Mouse (Mus musculus) neural tube, embryonic 14.5 days (tissue): Measurements from ENCODE around the gene Gm17657. TPM values are rescaled to one million over a fixed set of nuclear protein-coding genes. Genes with fewer than 3 reads are reported as not detected.

ENCODE experiments used
- ATAC-seq: fragments of 200-750 bp; cut with Nextera tagmentation; 2 replicates; pipeline ENCODE4 v1.8.0; 2017; ENCODE audit warnings: low read depth, mild to moderate bottlenecking, moderate TSS enrichment, moderate library complexity
- H3K27ac ChIP-seq: fragments of 300-500 bp; sonication (generic); 2 replicates; pipeline ENCODE4 v1.5.1; 2014; ENCODE audit warnings: low read depth, mild to moderate bottlenecking, control low read depth, low read length, moderate library complexity, mixed read lengths
- H3K27me3 ChIP-seq: fragments of 300-500 bp; sonication (generic); 2 replicates; pipeline ENCODE4 v1.6.1; 2014; ENCODE audit warnings: low read length; ENCODE audit not compliant: control insufficient read depth, insufficient read depth
- H3K36me3 ChIP-seq: fragments of 300-500 bp; sonication (generic); 2 replicates; pipeline ENCODE4 v1.6.1; 2014; ENCODE audit warnings: low read length, mixed read lengths; ENCODE audit not compliant: control insufficient read depth, insufficient read depth
- H3K4me1 ChIP-seq: fragments of 300-500 bp; sonication (generic); 2 replicates; pipeline ENCODE4 v1.6.1; 2014; ENCODE audit warnings: low read length; ENCODE audit not compliant: control insufficient read depth, insufficient read depth
- H3K4me2 ChIP-seq: fragments of 300-500 bp; sonication (generic); 2 replicates; pipeline ENCODE4 v1.6.1; 2014; ENCODE audit warnings: mild to moderate bottlenecking, low read depth, low read length, control low read depth
- H3K4me3 ChIP-seq: fragments of 300-500 bp; sonication (generic); 2 replicates; pipeline ENCODE4 v1.5.1; 2014; ENCODE audit warnings: low read depth, low read length, control low read depth, mixed read lengths
- H3K9ac ChIP-seq: fragments of 300-500 bp; sonication (generic); replicated peaks from 2 replicates; pipeline ENCODE4 v1.6.1; 2014; ENCODE audit warnings: low read depth, mild to moderate bottlenecking, control low read depth, low read length, mixed read lengths
- H3K9me3 ChIP-seq: fragments of 300-500 bp; sonication (generic); 2 replicates; pipeline ENCODE4 v1.6.1; 2016; ENCODE audit warnings: low read length; ENCODE audit not compliant: control insufficient read depth
- WGBS: fragments of 180-500 bp; shearing (Covaris S2); extraction: QIAGEN DNeasy Blood & Tissue Kit; methylation state at CpG from one replicate; pipeline ENCODE4 v1.1.7; 2014; 5-methylcytosine and 5-hydroxymethylcytosine counted together
- polyA plus RNA-seq: library from polyadenylated mRNA; unstranded; fragments of >200 nt; fragmentation: Nextera tagmentation; extraction: Ambion mirVana; gene quantifications from 2 replicates; pipeline ENCODE4 v1.2.1, GENCODE M21; 2014

The Gm17657 gene
- polyA plus RNA-seq, 1 experiment from 2014 or later = not detected

DNA sequence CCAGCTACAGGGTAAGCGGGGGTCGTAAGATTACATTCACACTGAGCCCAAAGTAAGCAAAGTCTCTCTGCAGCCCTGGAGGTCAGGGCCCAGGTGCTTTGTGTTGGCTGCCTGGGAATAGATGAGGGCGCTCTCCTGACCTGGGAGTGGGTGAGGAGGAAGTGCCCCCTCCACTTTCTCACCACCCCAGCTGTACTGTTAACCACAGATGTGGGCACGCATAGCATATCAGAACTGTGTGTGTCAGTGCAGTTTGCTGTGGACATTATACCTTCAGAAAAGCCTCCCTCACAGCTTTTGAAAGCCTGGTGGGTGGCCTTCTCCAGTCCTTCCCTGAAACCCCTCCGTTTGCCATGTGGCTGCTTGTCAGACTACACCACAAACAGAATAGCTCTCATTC, 34.9 kb upstream of the Gm17657 start:
- ATAC-seq = no peak
- no peaks in the 10 kb centered on the region for H3K27me3 ChIP-seq
- no peaks in the 10 kb centered on the region for H3K9me3 ChIP-seq
- WGBS = 86% methylated on average over 5 of the region's 5 CpGs
- H3K9ac ChIP-seq = no peak overlapping the region
- no peak overlapping the region for H3K4me2 ChIP-seq
- H3K36me3 ChIP-seq = peaks cover 18% of the 10 kb centered on the region
- peaks cover 6% of the 10 kb centered on the region for H3K4me1 ChIP-seq
- H3K27ac ChIP-seq = no peak overlapping the region
- H3K4me3 ChIP-seq = no peak overlapping the region

DNA sequence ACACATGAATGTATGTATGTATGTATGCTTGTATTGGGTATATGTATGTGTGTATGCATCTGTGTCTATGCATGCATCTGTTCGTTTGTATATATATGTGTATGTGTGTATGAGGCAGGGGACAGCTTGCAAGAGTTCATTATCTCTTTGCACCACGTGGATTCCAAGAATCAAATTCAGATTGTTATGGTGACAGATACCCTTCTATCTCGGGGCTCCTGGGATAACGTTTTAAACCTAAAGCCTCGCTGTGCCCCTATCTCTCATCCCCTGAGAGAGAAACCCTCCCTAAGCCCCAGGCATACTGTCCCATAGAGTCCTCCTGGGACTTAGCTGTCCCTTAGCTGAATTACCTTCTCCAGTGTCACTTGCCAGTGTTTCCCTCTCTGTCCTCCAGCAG, 34.1 kb upstream of the Gm17657 start:
- Histone ChIP-seq H3K27ac (no peak overlapping the region), H3K9me3 (no peaks in the 10 kb centered on the region), H3K27me3 (no peaks in the 10 kb centered on the region), H3K9ac (no peak overlapping the region), H3K4me2 (no peak overlapping the region), H3K36me3 (peaks cover 24% of the 10 kb centered on the region), H3K4me1 (no peaks in the 10 kb centered on the region), H3K4me3 (no peak overlapping the region)
- 89% methylated on average over 5 of the region's 5 CpGs for WGBS
- ATAC-seq = no peak

- no peak for ATAC-seq
- Histone ChIP-seq H3K4me1 (no peaks in the 10 kb centered on the region), H3K27me3 (no peaks in the 10 kb centered on the region), H3K9me3 (no peaks in the 10 kb centered on the region), H3K27ac (no peak overlapping the region), H3K4me3 (no peak overlapping the region), H3K9ac (no peak overlapping the region), H3K36me3 (peaks cover 42% of the 10 kb centered on the region), H3K4me2 (no peak overlapping the region)
- 90% methylated on average over 4 of the region's 4 CpGs for WGBS
Measured at GRCm38 (mm10) chr17:29579579-29580126, 30.2 kb upstream of the Gm17657 start.

GRCm38 (mm10) chr17:29569831-29570230, 20.4 kb upstream of the Gm17657 start:
- WGBS = 85% methylated on average over 6 of the region's 6 CpGs
- no peaks in the 10 kb centered on the region for H3K4me1 ChIP-seq
- no peak overlapping the region for H3K27ac ChIP-seq
- no peak overlapping the region for H3K4me2 ChIP-seq
- no peaks in the 10 kb centered on the region for H3K9me3 ChIP-seq
- H3K4me3 ChIP-seq = no peak overlapping the region
- peaks cover 22% of the 10 kb centered on the region for H3K36me3 ChIP-seq
- ATAC-seq = no peak
- H3K27me3 ChIP-seq = no peaks in the 10 kb centered on the region
- no peak overlapping the region for H3K9ac ChIP-seq

DNA sequence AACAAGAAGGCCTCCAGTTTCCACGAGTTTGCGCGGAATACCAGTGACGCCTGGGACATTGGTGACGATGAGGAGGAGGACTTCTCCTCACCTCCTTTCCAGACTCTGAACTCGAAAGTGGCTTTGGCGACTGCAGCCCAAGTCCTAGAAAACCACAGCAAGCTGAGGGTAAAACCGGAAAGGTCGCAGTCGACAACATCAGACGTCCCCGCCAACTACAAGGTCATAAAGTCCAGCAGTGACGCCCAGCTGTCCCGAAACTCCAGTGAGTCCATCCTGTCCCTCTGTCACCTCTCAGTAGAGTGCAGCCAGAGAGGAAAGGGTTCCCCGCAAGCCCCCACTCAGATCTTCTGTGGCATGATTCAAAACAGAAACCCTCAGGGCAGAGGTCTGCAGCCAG, 19.0 kb upstream of the Gm17657 start:
- H3K27me3 ChIP-seq = no peaks in the 10 kb centered on the region
- no peak overlapping the region for H3K4me2 ChIP-seq
- H3K9me3 ChIP-seq = no peaks in the 10 kb centered on the region
- no peak overlapping the region for H3K4me3 ChIP-seq
- H3K27ac ChIP-seq = no peak overlapping the region
- 93% methylated on average over 15 of the region's 15 CpGs for WGBS
- no peak overlapping the region for H3K9ac ChIP-seq
- H3K4me1 ChIP-seq = no peaks in the 10 kb centered on the region
- H3K36me3 ChIP-seq = peaks cover 19% of the 10 kb centered on the region; the same call in 1 of the 2 replicates
- ATAC-seq = no peak

DNA sequence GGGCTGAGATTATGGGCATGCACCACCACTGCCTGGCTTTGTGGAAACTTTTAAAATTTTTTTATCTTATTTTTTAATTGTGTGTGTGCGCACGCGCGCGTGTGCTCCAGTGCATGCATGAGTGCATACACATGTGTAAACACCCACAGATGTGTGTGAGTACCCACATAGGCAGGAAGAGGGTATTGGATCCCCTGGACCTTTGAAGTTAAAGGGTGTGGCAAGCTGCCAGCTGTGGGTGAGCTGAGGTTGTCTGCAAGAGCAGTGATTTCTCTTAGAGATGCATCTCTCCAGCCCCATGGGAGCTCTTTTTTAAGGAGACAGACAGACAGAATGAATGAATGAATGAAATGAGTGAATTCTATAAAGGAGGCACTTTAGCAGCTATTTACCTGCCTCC, 16.1 kb upstream of the Gm17657 start:
- 96% methylated on average over 5 of the region's 5 CpGs for WGBS

DNA sequence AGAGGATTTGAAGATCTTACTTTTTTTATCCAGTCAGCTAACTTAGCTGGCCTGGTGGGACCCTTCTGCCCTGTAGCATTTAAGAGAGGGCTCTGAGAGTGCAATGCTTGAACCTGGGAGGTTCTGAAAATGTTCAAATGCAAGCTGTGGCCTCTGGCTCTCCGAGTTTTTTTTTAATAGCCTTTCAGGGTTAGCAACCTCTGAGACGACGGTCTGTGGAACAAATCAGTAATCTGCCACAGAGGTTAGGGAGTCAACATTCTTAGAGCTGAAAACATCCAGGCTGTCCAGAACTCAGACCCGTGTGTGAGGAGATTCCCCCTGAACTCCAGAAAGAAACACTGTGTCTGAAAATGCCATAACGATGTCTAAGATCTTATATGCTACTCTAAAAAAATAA, 9.0 kb upstream of the Gm17657 start:
- Histone ChIP-seq H3K4me2 (no peak overlapping the region), H3K27me3 (no peaks in the 10 kb centered on the region), H3K9me3 (no peaks in the 10 kb centered on the region; the same call in 1 of the 2 replicates), H3K4me3 (no peak overlapping the region), H3K36me3 (no peaks in the 10 kb centered on the region), H3K27ac (no peak overlapping the region), H3K4me1 (no peaks in the 10 kb centered on the region), H3K9ac (no peak overlapping the region)
- WGBS = 74% methylated on average over 5 of the region's 5 CpGs
- ATAC-seq = no peak

More for the DNA sequence above, 16.1 kb upstream of the Gm17657 start:
- Histone ChIP-seq H3K27me3 (no peaks in the 10 kb centered on the region), H3K9ac (no peak overlapping the region), H3K27ac (no peak overlapping the region), H3K4me2 (no peak overlapping the region), H3K9me3 (no peaks in the 10 kb centered on the region), H3K4me3 (no peak overlapping the region), H3K4me1 (no peaks in the 10 kb centered on the region), H3K36me3 (peaks cover 2% of the 10 kb centered on the region; the same call in 1 of the 2 replicates)
- no peak for ATAC-seq

GRCm38 (mm10) chr17:29556893-29557292, 7.5 kb upstream of the Gm17657 start:
- WGBS = 81% methylated on average over 7 of the region's 7 CpGs
- H3K36me3 ChIP-seq = no peaks in the 10 kb centered on the region

GRCm38 (mm10) chr17:29556456-29556855, 7.0 kb upstream of the Gm17657 start:
- WGBS = 93% methylated on average over 10 of the region's 10 CpGs
- Histone ChIP-seq H3K4me1 (no peaks in the 10 kb centered on the region), H3K9me3 (no peaks in the 10 kb centered on the region; the same call in 1 of the 2 replicates), H3K4me3 (no peak overlapping the region), H3K27ac (no peak overlapping the region), H3K9ac (no peak overlapping the region), H3K27me3 (no peaks in the 10 kb centered on the region), H3K4me2 (no peak overlapping the region), H3K36me3 (no peaks in the 10 kb centered on the region)
- no peak for ATAC-seq

More at GRCm38 (mm10) chr17:29556893-29557292, 7.5 kb upstream of the Gm17657 start:
- no peak overlapping the region for H3K4me3 ChIP-seq
- H3K27me3 ChIP-seq = no peaks in the 10 kb centered on the region
- no peak overlapping the region for H3K9ac ChIP-seq
- H3K4me2 ChIP-seq = no peak overlapping the region
- no peak overlapping the region for H3K27ac ChIP-seq
- H3K4me1 ChIP-seq = no peaks in the 10 kb centered on the region
- no peaks in the 10 kb centered on the region; the same call in 1 of the 2 replicates for H3K9me3 ChIP-seq
- no peak for ATAC-seq
